Mouse (Mus musculus): ENCODE data around the gene 2300002M23Rik.

GRCm38 (mm10) chr17:35544680-35545079 is 22.6 kb upstream of the 2300002M23Rik start:
- TF ChIP-seq CTCF (IDR thresholded peaks at IDR 0.05; ENCODE audit: low read depth), result peak; percentile 68
- TF ChIP-seq EP300 (IDR thresholded peaks at IDR 0.05; ENCODE audit: low read depth), result no peak

Measured in heart, postnatal 0 days (tissue).